Mouse (Mus musculus): ENCODE measurements at regions not wholly inside any gene's neighbourhood (a gene's known extent, or its start where the extent isn't known, plus 50 kb on each side); places are given as distances from the start of the nearest gene placed in this dataset. TPM values are rescaled to one million over a fixed set of nuclear protein-coding genes. Genes with fewer than 3 reads are reported as not detected.

DNA sequence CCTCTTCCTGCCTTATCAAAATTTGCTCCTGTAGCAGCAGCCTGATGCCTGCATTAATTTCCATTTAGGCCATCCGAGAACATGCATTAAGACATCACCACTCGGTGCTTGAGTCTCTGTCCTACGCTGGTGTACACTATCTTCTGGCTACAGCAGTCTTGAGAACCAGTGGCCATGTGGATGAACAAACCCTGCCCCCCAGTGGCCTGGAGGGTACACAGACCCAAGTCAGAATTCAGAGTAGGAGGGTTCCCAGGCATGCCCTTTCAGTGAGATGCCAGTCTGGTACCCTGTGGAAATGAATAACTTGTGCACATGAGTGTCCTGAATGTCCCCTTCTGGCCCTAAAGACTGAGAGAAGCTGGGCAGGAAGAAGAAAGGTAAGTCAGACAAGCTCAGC, 50.4 kb upstream of the Gadl1 start:
- peak; percentile 48 for DNase-seq
- intact Hi-C loops (cut with DNase I), result no loop called here

Small RNAs in the stretch of these regions (microRNA-seq; reads per million reads assigned to microRNA genes)
- not detected for gene Gm22243
- not detected for gene Gm25510
- not detected for gene Gm26303
- gene Mir467h, result not detected

Measured in left cerebral cortex, postnatal 4 days (tissue).